Mouse (Mus musculus): ENCODE data around the gene Cntnap5b.

The Cntnap5b gene

GRCm38 (mm10) chr1:100171566-100171965 lies 399.0 kb downstream of the Cntnap5b start:
- no peak for DNase-seq (ENCODE audit: low spot score)

GRCm38 (mm10) chr1:100180050-100180449 lies 407.5 kb downstream of the Cntnap5b start:
- peak; percentile 98 for DNase-seq (ENCODE audit: low spot score)

GRCm38 (mm10) chr1:100231980-100232608 lies 459.5 kb downstream of the Cntnap5b start:
- DNase-seq (ENCODE audit: low spot score) = no peak

GRCm38 (mm10) chr1:100251964-100252363 lies 479.4 kb downstream of the Cntnap5b start:
- DNase-seq (ENCODE audit: low spot score) = no peak

- DNase-seq (ENCODE audit: low spot score) = no peak
Measured at GRCm38 (mm10) chr1:100310687-100311086, 538.1 kb downstream of the Cntnap5b start.

GRCm38 (mm10) chr1:100331066-100331465 lies 558.5 kb downstream of the Cntnap5b start:
- no peak for DNase-seq (ENCODE audit: low spot score)

GRCm38 (mm10) chr1:100369415-100370113 lies 597.0 kb downstream of the Cntnap5b start:
- no peak for DNase-seq (ENCODE audit: low spot score)

- DNase-seq (ENCODE audit: low spot score) = no peak
Measured at GRCm38 (mm10) chr1:100386252-100386651, 613.7 kb downstream of the Cntnap5b start.

- DNase-seq (ENCODE audit: low spot score) = no peak
Measured at GRCm38 (mm10) chr1:100394034-100394433, 621.5 kb downstream of the Cntnap5b start.

- no peak for DNase-seq (ENCODE audit: low spot score)
Measured at GRCm38 (mm10) chr1:100416658-100417224, 644.2 kb downstream of the Cntnap5b start.

GRCm38 (mm10) chr1:100430038-100430774 lies 657.6 kb downstream of the Cntnap5b start:
- DNase-seq (ENCODE audit: low spot score) = no peak

GRCm38 (mm10) chr1:100463877-100464276 lies 691.3 kb downstream of the Cntnap5b start:
- no peak for DNase-seq (ENCODE audit: low spot score)

- DNase-seq (ENCODE audit: low spot score) = no peak
Measured at GRCm38 (mm10) chr1:100465226-100465625, 692.7 kb downstream of the Cntnap5b start.

- DNase-seq (ENCODE audit: low spot score) = no peak
Measured at GRCm38 (mm10) chr1:100467595-100467994, 695.0 kb downstream of the Cntnap5b start.

GRCm38 (mm10) chr1:100509866-100510265 lies 737.3 kb downstream of the Cntnap5b start:
- no peak for DNase-seq (ENCODE audit: low spot score)

All from adipocyte (in vitro differentiated cells).